Mouse (Mus musculus): ENCODE measurements at regions not wholly inside any gene's neighbourhood (a gene's known extent, or its start where the extent isn't known, plus 50 kb on each side); places are given as distances from the start of the nearest gene placed in this dataset.

GRCm38 (mm10) chr12:26046991-26047390 is 368.1 kb downstream of the Rnf144a start:
- TF ChIP-seq POLR2A (IDR thresholded peaks at IDR 0.05; ENCODE audit: insufficient read depth, low read length) (no peak), CTCF (IDR thresholded peaks at IDR 0.05; ENCODE audit: low read depth, low read length) (no peak)
